Mouse (Mus musculus) spleen, embryonic (tissue): ENCODE results near the gene Vmn1r219.
"Not testable (repeated sequence)": the region's sequence is repeated elsewhere in the genome, so short reads cannot be mapped to it uniquely, and the experiment has no call there.

Source experiments
- CTCF ChIA-PET: fragments of 350-600 bp; sonication (Branson Sonifier 250); formaldehyde crosslinking; loops from one replicate; lab custom pipeline; 2022; lab: Charles Lee

Vmn1r219 gene

DNA sequence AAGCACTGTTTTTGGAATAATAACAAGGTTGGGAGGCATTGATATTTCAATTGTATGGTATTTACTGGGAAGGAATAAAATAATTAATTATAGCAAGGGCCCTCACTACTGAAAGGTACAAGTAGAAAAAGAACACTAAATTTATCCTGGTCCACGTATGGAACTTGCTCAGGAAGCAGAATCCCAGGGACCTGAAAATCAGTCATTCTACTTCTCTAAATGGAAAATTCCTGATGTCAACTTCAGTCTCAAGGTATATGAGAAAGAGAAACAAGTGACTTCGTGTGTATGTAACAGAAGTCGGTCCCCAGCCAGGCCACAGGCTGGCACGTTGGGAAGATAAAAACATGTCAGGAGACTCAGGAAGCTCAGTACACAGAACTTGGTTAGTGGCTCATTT lies at the start of gene Vmn1r219:
Vmn1r219 (plus strand) TSS at position 301 of the 400 bp plus-strand sequence.
- CTCF ChIA-PET, result no interaction called here

DNA sequence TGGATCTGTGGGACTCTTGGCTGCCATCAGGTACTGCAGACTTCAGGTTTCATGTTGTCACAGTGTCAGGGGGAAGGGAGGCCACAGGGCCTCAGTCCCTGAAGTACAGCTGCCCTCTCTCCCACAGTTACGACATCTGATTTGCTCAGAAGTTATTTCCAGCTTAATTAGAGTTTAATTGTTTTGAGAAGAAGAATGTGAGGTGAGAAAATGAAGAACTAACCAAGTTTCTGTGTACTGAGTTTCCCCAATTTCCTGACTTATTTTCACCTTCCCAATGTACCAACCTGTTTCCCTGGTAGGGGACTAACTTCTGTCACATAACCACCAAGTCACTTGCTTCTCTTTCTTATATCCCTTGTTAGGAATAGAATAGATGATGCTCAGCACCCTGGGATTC lies 41.0 kb upstream of the Vmn1r219 start, which contains the start of gene Vmn1r217:
Vmn1r217 (minus strand) TSS at position 101 of the 400 bp plus-strand sequence.
- CTCF ChIA-PET, result not testable (repeated sequence)

DNA sequence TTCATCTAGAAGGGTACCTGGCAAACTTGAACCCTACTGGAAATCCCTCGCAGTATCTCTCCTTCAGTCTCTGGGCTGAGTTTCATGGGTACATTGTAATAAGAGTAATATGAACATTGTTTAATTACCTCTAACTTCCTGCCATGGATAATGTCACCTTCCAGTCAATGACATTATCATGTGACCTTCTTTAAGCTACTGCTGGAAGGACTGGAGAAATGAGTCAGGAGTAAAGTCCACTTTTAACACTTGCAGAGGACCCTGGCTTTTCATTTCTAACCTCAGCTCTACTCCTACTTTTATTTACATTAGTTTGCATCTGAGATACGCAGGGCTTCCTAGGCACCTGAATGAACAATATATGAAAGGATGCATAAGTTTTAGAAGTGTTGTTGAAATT lies 38.5 kb upstream of the Vmn1r219 start:
- CTCF ChIA-PET, result no interaction called here

DNA sequence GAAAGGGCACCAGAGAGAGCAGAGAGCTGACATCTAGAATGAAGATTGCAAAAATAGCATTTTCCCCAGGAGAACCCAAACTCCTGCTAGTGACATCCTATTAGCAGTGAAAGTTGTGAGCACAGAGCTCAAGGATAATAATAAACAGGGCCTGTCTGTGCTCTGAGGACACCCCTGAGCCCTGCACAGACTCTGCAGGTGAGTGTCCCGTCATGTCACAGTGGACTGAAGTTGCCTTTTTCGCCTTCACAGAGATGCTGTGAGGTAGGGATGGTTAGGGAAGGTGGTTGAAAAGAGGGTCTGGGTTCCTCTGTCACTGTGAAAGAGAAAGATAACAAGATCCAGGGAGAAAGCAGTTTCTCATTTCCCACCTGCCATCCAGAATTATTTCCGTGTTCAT lies 26.0 kb upstream of the Vmn1r219 start, which contains the start of gene Vmn1r218:
Vmn1r218 (plus strand) TSS at position 57 of the 400 bp plus-strand sequence.
- CTCF ChIA-PET, result no interaction called here

DNA sequence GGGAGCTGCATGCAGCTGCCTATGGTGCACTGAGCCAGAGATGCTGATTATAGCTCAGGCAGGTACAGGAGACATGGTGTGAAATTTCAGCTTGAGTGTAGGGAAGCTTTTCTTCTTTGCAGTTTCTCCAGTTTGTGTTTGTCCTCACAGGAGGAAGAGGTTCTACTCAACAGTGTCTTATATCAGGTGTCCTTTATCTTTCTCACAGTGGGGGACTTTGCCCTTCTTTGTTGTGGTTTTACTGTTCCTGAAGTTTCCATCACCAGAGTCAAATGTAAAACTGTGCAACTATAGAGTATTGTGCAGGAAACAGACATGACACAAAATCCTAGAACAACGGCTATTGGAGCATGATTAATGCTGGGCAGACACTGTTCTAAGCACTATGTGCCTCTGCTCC lies 25.6 kb upstream of the Vmn1r219 start:
- CTCF ChIA-PET, result no interaction called here

DNA sequence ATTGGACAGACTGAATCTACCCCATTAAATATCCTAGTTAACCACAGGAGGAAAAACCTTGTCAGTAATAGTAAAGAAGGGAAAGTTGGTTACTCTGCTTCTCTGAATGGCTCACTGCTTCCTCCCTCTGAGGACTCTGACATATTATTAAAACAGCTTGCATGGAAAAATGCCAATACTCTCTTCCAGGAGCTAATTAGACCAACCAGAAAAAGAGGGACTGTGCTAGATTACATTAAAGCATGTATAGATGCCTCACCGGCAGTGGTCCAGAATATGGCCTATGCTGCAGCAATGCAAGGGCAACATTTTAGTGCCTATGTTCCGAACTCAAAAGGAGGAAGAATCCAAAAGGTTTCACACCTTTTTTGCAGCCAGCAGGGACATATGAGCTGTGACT lies 20.2 kb upstream of the Vmn1r219 start:
- CTCF ChIA-PET, result no interaction called here

DNA sequence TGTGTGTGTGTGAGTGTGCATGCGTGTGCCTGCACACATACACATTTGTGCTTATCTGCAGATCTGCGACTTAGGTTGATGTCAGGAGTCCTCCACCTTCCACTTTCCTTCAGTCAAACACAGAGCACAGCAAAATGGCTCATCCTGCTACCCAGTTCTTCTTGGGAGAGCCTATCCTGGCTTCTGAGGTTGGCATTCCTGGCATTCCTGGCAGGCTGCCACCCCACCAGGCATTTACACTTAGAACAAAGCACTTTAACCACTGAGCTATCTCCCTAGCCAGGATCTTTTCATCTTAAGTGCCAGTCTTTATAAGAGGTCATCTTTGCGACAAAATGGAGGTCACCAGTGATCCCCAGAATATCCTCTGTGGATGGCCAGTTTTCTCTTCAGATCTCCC lies 1.3 kb upstream of the Vmn1r219 start:
- CTCF ChIA-PET, result no interaction called here

DNA sequence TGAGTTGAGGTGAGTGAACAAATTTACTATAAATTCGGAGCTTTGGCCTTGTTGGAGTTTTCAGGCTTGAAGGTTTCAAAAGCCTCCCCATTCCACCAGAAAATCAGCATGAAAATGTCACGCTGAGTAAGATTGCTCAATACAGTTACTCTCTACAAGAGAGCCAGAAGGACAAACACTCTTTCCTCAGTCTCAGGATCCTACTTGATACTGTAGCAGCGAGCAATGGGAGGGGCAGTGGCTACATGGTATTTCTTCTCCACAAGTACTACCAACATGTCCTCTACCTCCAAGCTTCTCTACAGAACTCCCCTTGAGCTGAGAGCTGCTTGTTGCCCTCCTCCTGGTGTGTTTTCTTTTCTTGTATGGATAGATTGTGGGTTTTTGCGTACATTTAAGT lies 7.4 kb downstream of the Vmn1r219 start:
- CTCF ChIA-PET, result not testable (repeated sequence)

DNA sequence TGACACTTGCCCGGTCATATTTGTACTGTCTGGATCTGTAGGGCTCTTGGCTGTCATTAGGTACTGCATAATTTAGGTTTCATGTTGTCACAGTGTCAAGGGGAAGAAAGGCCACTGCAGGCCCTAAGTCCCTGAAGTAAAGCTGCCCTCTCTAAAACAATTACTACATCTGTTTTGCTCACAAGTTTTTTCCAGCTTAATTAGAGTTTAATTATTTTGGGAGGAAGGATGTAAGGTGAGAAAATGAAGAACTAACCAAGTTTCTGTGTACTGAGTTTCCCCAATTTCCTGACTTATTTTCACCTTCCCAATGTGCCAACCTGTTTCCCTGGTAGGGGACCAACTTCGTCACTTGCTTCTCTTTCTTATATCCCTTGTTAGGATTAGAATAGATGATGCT lies 28.8 kb downstream of the Vmn1r219 start, which contains the start of gene Vmn1r220:
Vmn1r220 (minus strand) TSS at position 101 of the 400 bp plus-strand sequence.
- CTCF ChIA-PET, result no interaction called here

DNA sequence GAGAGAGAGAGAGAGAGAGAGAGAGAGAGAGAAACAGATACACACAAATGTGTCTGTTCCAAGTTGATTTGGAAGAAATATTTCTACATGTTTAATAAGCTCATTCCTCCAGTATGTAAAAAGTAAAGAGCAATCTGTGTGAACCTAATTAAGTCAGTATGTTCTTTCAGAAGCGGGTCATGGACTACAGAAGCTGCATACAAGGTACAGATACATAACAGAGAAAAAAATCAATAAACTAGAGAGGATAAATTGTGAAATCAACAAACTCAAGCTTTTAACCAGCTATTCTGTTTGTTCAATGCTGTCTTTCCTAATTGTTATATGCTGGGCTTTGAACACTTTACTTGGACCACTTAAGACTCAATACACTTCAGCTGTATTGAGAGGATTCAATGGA lies 44.8 kb downstream of the Vmn1r219 start:
- CTCF ChIA-PET, result not testable (repeated sequence)

DNA sequence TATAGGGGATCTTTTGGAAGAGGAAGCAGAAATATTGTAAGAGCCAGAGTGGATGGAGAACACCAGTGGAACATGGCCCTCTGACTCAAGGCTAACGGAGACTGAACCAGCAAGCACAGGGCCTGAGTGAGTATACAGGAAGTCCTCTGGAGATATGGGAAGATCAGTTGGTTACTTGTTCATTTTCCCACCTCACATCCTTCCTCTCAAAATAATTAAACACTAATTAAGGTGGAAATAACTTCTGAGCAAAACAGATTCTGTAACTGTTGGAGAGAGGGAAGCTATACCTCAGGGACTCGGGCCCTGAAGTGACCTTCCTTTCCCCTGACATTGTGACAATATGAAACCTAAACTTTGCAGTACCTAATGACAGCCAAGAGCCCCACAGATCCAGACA lies 54.7 kb downstream of the Vmn1r219 start, which contains the start of gene Vmn1r221:
Vmn1r221 (plus strand) TSS at position 301 of the 400 bp plus-strand sequence.
- CTCF ChIA-PET, result not testable (repeated sequence)
